Mouse (Mus musculus) stomach, embryonic 16.5 days (tissue): ENCODE measurements around the gene Rps27rt. TPM values are rescaled to one million over a fixed set of nuclear protein-coding genes. Genes with fewer than 3 reads are reported as not detected.
"Not testable (repeated sequence)": the region's sequence is repeated elsewhere in the genome, so short reads cannot be mapped to it uniquely, and the experiment has no call there.

Experiments used
- ATAC-seq: fragments of 200-750 bp; cut with Nextera tagmentation; 2 replicates; pipeline ENCODE4 v1.8.0; 2017; ENCODE audit warnings: moderate number of reproducible peaks, moderate TSS enrichment; ENCODE audit not compliant: insufficient read depth, low FRiP score
- H3K27ac ChIP-seq: fragments of 300-500 bp; sonication (generic); 2 replicates; pipeline ENCODE4 v1.5.1; 2014; ENCODE audit warnings: low read length
- H3K27me3 ChIP-seq: fragments of 300-500 bp; sonication (generic); 2 replicates; pipeline ENCODE4 v1.6.1; 2014; ENCODE audit warnings: low read length, control low read depth, mixed read lengths; ENCODE audit not compliant: control insufficient read depth, insufficient read depth
- H3K36me3 ChIP-seq: fragments of 300-500 bp; sonication (generic); 2 replicates; pipeline ENCODE4 v1.6.1; 2014; ENCODE audit warnings: low read length; ENCODE audit not compliant: control insufficient read depth, insufficient read depth
- H3K4me1 ChIP-seq: fragments of 300-500 bp; sonication (generic); 2 replicates; pipeline ENCODE4 v1.6.1; 2014; ENCODE audit warnings: low read length, control low read depth, mixed read lengths; ENCODE audit not compliant: control insufficient read depth, insufficient read depth
- H3K4me2 ChIP-seq: fragments of 300-500 bp; sonication (generic); 2 replicates; pipeline ENCODE4 v1.6.1; 2014; ENCODE audit warnings: low read depth, low read length, mixed read lengths
- H3K4me3 ChIP-seq: fragments of 300-500 bp; sonication (generic); replicated peaks from 2 replicates; pipeline ENCODE4 v1.5.1; 2014; ENCODE audit warnings: mild to moderate bottlenecking, low read length
- H3K9ac ChIP-seq: fragments of 300-500 bp; sonication (generic); 2 replicates; pipeline ENCODE4 v1.6.1; 2014; ENCODE audit warnings: low read length
- H3K9me3 ChIP-seq: fragments of 300-500 bp; sonication (generic); replicated peaks from 2 replicates; pipeline ENCODE4 v1.6.1; 2016; ENCODE audit warnings: low read length, control low read depth; ENCODE audit not compliant: control insufficient read depth
- WGBS: fragments of 180-500 bp; shearing (Covaris S2); extraction: QIAGEN DNeasy Blood & Tissue Kit; methylation state at CpG from one replicate; pipeline ENCODE4 v1.1.7; 2014; 5-methylcytosine and 5-hydroxymethylcytosine counted together
- polyA plus RNA-seq: library from polyadenylated mRNA; unstranded; fragments of >200 nt; fragmentation: Nextera tagmentation; extraction: Ambion mirVana; gene quantifications from 2 replicates; pipeline ENCODE4 v1.2.1, GENCODE M21; 2015

Gene Rps27rt
- 421 and 444 TPM in 2 replicates for polyA plus RNA-seq

DNA sequence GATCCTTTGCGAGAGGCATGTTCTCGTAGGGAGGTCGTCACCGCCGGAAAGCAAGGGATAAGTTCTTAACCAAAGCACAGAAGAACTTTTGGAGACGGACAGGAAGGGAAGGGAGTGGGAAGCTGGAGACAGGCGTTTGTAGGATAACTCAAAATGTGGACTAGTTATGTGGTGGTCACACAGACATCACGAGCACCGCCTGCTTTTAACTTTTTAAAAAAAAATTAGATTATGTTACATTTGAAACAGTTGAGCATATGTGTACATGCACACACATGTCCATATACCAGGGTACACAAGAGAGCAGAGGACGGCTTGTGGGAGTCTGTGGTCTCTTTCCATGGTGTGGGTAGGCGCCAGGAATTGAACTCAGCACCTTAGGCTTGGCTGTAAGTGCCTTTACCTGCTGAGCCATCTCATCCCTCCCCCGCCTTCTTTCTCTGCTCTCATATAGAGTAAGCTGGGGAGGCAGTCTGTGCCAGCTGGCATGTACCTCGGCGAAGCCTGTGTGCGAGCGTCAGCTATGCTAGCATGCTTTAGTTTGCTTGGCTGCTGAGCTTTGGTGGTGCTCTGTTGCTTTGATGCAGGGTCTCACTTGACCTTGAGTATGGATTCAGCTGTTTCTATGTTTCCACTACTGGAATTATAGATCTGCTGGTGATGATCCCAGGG is at the start of gene Rps27rt:
Gene Rps27rt, minus strand, starts transcription at position 51 of the 672 bp plus-strand sequence.
- no peaks in the 10 kb centered on the region; the same call in 1 of the 2 replicates for H3K9me3 ChIP-seq
- H3K4me2 ChIP-seq = no peak within 1 kb of the TSS
- no peak for ATAC-seq
- H3K36me3 ChIP-seq = no peaks in the 10 kb centered on the region
- no peak within 1 kb of the TSS for H3K9ac ChIP-seq
- H3K4me3 ChIP-seq = no peak within 1 kb of the TSS
- H3K4me1 ChIP-seq = peaks cover 8% of the 10 kb centered on the region
- no peak within 1 kb of the TSS for H3K27ac ChIP-seq
- 86% methylated on average over 16 of the region's 16 CpGs for WGBS
- no peaks in the 10 kb centered on the region for H3K27me3 ChIP-seq

DNA sequence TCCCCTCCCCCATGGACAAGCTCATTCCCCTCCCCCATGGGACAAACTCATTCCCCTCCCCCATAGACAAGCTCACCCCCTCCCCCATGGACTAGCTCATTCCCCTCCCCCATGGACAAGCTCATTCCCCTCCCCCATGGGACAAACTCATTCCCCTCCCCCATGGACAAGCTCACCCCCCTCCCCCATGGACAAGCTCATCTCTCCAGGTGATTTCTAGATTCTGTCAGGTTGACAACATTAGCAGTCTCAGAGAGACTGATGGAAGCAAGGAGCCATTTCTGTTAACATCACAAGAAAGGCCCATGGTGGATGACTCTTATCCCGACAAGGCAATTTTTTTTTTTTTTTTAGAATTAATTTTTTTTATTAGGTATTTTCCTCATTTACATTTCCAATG is 48.5 kb upstream of the Rps27rt start:
- WGBS = 96% methylated on average over 1 of the region's 1 CpGs
- not testable (repeated sequence) for H3K9me3 ChIP-seq, H3K4me2 ChIP-seq, H3K4me3 ChIP-seq, H3K36me3 ChIP-seq, H3K27me3 ChIP-seq, H3K27ac ChIP-seq, H3K9ac ChIP-seq, H3K4me1 ChIP-seq, ATAC-seq

DNA sequence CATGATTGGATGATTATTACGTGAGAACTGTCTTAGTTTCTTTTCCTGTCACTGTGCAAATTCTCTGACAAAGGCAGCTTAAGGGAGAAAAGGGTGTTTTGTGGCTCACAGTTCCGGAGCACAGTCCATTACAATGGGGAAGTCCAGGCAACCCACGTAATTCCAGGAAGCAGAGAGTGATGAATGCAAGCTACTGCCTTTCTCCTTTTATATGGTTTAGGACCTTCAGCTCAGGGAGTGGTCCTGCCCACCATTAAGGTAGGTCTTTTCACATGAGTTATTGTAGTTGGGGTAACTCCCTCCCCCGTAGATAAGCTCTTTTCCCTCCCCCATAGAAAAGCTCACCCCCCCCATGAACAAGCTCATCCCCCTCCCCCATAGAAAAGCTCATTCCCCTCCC is 48.0 kb upstream of the Rps27rt start:
- Histone ChIP-seq H3K36me3 (no peaks in the 10 kb centered on the region), H3K27me3 (no peaks in the 10 kb centered on the region), H3K9me3 (no peaks in the 10 kb centered on the region), H3K9ac (no peak overlapping the region), H3K4me2 (no peak overlapping the region), H3K27ac (no peak overlapping the region), H3K4me3 (no peak overlapping the region), H3K4me1 (no peaks in the 10 kb centered on the region)
- ATAC-seq = no peak
- WGBS = 83% methylated on average over 4 of the region's 4 CpGs

DNA sequence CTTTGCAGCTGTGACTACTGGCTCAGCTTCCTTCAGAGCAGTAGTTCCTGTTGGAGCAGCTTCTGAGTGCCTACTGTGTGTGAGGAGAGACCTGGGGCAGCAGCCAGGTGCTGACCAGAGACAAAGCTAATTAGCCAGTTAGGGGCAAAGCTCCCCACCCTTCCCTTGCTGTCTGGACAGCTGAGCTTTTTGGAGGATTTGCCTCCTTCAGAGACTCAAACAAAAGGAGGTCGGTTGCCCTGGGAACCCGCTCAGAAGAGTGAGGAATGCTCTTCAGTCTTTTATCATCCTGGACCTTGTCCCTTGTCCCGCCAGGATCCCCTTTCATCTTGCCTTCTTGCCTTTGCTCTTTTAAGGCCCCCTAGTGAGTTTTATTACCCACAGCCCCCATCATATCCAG is 46.8 kb upstream of the Rps27rt start:
- 17% methylated on average over 3 of the region's 3 CpGs for WGBS
- Histone ChIP-seq H3K27me3 (no peaks in the 10 kb centered on the region), H3K4me2 (no peak overlapping the region), H3K9ac (no peak overlapping the region), H3K4me1 (no peaks in the 10 kb centered on the region), H3K4me3 (no peak overlapping the region), H3K9me3 (no peaks in the 10 kb centered on the region), H3K27ac (no peak overlapping the region), H3K36me3 (no peaks in the 10 kb centered on the region)
- ATAC-seq = no peak

DNA sequence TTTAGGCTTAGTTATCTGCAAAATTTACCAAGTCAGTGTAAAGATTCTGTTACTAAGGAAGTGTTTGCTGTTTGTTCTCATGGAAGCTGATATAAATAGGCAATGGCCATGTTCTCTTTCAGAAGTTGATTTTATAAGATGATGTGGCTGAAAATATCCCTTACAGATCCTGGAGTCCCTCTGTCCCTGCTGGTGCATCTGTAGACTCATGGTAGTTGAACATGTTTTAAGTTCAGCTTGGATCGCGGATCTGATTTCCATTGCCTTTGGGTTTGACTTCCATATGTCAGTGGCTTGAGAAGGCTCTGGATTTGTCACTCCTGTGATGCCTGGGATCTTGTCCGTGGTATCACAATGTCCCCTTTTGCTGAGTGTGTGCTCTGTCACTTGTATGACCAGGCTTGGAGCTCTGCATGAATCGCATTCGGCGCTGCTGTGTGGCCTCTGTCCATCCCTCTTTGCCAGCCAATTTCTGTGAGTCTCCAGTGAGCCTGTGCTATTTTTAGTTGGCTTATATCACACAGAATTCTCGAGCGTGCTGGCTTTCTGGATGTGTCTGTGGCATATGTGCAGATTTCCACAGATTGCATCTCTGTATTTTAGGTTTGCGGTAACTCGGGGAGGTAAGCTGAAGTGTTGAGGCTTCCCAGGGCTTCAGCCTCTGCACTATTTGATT is 41.3 kb upstream of the Rps27rt start:
- WGBS = 81% methylated on average over 10 of the region's 10 CpGs
- no peak for ATAC-seq

DNA sequence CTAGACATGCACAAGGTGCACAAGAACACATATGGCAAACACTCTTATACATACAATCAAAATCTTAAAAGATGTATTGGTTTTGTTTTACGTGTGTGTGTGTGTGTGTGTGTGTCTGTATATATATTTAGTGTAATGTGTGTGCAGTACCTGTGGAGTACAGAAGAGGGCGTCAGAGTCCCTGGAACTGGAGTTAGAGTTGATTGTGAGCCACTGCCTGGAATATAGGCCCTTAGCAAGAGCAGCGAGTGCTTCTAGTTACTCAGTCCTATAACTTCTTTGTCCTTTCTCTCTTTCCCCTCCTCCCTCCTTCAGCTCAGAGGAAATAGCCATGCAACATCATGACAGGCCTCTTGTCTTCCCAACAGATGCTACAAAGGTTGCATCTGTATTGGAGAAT is 40.6 kb upstream of the Rps27rt start:
- Histone ChIP-seq H3K4me1 (no peaks in the 10 kb centered on the region), H3K4me3 (no peak overlapping the region), H3K9me3 (no peaks in the 10 kb centered on the region), H3K9ac (no peak overlapping the region), H3K27me3 (no peaks in the 10 kb centered on the region), H3K36me3 (no peaks in the 10 kb centered on the region), H3K27ac (no peak overlapping the region), H3K4me2 (no peak overlapping the region)
- WGBS = 78% methylated on average over 3 of the region's 3 CpGs
- ATAC-seq = no peak

More for the DNA sequence above, 41.3 kb upstream of the Rps27rt start:
- Histone ChIP-seq H3K27ac (no peak overlapping the region), H3K9ac (no peak overlapping the region), H3K36me3 (no peaks in the 10 kb centered on the region), H3K4me1 (no peaks in the 10 kb centered on the region), H3K27me3 (no peaks in the 10 kb centered on the region), H3K9me3 (no peaks in the 10 kb centered on the region), H3K4me3 (no peak overlapping the region), H3K4me2 (no peak overlapping the region)

DNA sequence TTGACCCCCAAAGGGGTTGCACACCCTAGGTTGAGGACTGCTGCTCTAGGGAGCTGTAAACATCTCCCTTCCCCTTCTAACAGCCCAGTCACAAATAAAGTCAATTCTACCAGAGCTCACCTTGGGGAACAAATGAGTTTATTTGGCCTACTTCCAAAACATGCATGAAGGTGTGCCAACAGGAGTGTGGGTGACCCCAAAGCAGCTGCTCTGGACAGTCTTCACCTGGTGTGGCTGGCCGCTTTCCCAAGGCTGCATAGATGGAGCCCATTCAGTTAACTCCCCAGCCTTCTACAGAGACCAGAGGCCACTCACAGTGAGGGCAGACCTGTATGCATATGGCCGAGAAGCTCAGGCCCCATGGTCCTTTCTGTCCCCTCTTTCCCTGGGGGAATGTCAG is 38.9 kb upstream of the Rps27rt start:
- Histone ChIP-seq H3K4me1 (no peaks in the 10 kb centered on the region), H3K9me3 (no peaks in the 10 kb centered on the region), H3K4me3 (no peak overlapping the region), H3K27me3 (no peaks in the 10 kb centered on the region), H3K9ac (no peak overlapping the region), H3K27ac (no peak overlapping the region), H3K36me3 (no peaks in the 10 kb centered on the region), H3K4me2 (no peak overlapping the region)
- ATAC-seq = no peak
- WGBS = 72% methylated on average over 2 of the region's 2 CpGs

DNA sequence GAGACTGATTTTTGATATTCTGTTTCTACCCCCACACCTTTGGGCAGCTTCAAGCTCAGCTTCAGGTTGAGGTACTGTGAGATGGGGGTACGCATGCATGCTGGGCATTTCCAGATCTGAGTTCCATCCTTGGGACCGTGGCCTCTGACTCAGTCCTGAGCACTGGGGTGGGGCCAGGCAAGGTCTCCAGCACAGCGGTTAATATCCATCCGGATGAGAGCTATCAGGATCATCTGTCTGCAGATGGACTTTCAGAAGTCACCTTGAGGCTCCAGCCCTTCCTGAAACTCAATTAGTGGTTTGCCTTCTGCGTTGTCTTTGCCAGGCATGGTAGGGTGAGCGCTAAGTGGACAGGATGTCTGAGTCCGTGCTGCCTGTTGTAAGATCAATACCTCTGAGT is 37.6 kb upstream of the Rps27rt start:
- H3K9me3 ChIP-seq = peaks cover 4% of the 10 kb centered on the region; the same call in 1 of the 2 replicates
- ATAC-seq = no peak
- no peak overlapping the region for H3K9ac ChIP-seq
- 85% methylated on average over 7 of the region's 7 CpGs for WGBS
- no peaks in the 10 kb centered on the region for H3K27me3 ChIP-seq
- H3K4me2 ChIP-seq = no peak overlapping the region
- H3K4me1 ChIP-seq = no peaks in the 10 kb centered on the region
- H3K4me3 ChIP-seq = no peak overlapping the region
- H3K36me3 ChIP-seq = no peaks in the 10 kb centered on the region
- H3K27ac ChIP-seq = no peak overlapping the region

DNA sequence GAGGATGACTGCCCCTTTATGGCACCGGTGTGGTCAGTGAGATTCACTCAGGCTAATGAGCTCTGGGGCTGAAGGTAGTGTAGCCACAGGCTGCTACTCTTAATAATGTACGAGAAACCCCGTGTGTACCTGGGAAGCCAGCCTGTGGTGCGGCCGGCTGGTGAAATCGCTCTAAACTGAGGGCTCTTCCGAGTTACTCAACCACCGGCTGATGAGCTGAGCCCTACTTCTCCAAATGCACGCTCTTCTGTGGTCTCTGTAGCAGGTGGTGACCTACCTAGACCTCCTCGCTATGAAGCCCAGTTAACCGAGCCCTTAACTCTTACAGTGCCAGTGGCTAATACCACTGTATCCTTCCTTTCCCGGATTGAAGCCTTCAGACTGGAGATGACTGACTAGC is 29.8 kb upstream of the Rps27rt start:
- WGBS = 46% methylated on average over 12 of the region's 12 CpGs
- ATAC-seq = no peak
- H3K9ac ChIP-seq = no peak overlapping the region

More for the DNA sequence above, 29.8 kb upstream of the Rps27rt start:
- Histone ChIP-seq H3K4me1 (no peaks in the 10 kb centered on the region), H3K27me3 (no peaks in the 10 kb centered on the region), H3K9me3 (peaks cover 13% of the 10 kb centered on the region), H3K36me3 (no peaks in the 10 kb centered on the region), H3K27ac (no peak overlapping the region), H3K4me2 (no peak overlapping the region), H3K4me3 (no peak overlapping the region)
